Mouse (Mus musculus): ENCODE data around the gene Rc3h2. TPM values are rescaled to one million over a fixed set of nuclear protein-coding genes. Genes with fewer than 3 reads are reported as not detected.
A peak's percentile ranks its signal among the peaks of the same experiment; 100 is the strongest.

Rc3h2 gene
- polyA plus RNA-seq, 1 experiment from 2014 or later: 33.4 TPM

GRCm38 (mm10) chr2:37430593-37431464, 8.1 kb upstream of the Rc3h2 start:
- DNase-seq (ENCODE audit: low spot score) (peak; percentile 88), ATAC-seq (ENCODE audit: low FRiP score) (peak; percentile 96)
- Histone ChIP-seq H3K27me3 (ENCODE audit: control insufficient read depth, insufficient read depth, low read length) (no peaks in the 10 kb centered on the region), H3K36me3 (ENCODE audit: control insufficient read depth, insufficient read depth, low read length) (no peaks in the 10 kb centered on the region), H3K4me2 (replicated peaks; ENCODE audit: low read depth, low read length) (peak overlapping the region; percentile 79), H3K4me1 (replicated peaks; ENCODE audit: control insufficient read depth, insufficient read depth, low read length) (no peaks in the 10 kb centered on the region), H3K4me3 (ENCODE audit: low read depth, low read length) (peak overlapping the region; percentile 90), H3K9ac (ENCODE audit: low read depth, low read length) (peak overlapping the region; percentile 94), H3K27ac (ENCODE audit: low read depth, low read length) (peak overlapping the region; percentile 98), H3K9me3 (ENCODE audit: control insufficient read depth, low read length) (no peaks in the 10 kb centered on the region)
- WGBS: under 1% methylated on average over 38 of the region's 38 CpGs

GRCm38 (mm10) chr2:37423671-37424070, 968 bp upstream of the Rc3h2 start:
- Histone ChIP-seq H3K4me3 (ENCODE audit: low read depth, low read length) (no peak overlapping the region), H3K9ac (ENCODE audit: low read depth, low read length) (no peak overlapping the region), H3K27me3 (ENCODE audit: control insufficient read depth, insufficient read depth, low read length) (no peaks in the 10 kb centered on the region), H3K4me2 (replicated peaks; ENCODE audit: low read depth, low read length) (no peak overlapping the region), H3K9me3 (ENCODE audit: control insufficient read depth, low read length) (no peaks in the 10 kb centered on the region), H3K27ac (ENCODE audit: low read depth, low read length) (no peak overlapping the region), H3K4me1 (replicated peaks; ENCODE audit: control insufficient read depth, insufficient read depth, low read length) (no peaks in the 10 kb centered on the region), H3K36me3 (ENCODE audit: control insufficient read depth, insufficient read depth, low read length) (no peaks in the 10 kb centered on the region)
- DNase-seq (ENCODE audit: low spot score) (no peak), ATAC-seq (ENCODE audit: low FRiP score) (no peak)
- WGBS: 68% methylated on average over 3 of the region's 3 CpGs

- no peak for ATAC-seq (ENCODE audit: low FRiP score)
- H3K4me1 ChIP-seq (replicated peaks; ENCODE audit: control insufficient read depth, insufficient read depth, low read length): no peaks in the 10 kb centered on the region
- peak overlapping the region; percentile 59 for H3K4me2 ChIP-seq (replicated peaks; ENCODE audit: low read depth, low read length)
- WGBS: 12% methylated on average over 3 of the region's 3 CpGs
- peak overlapping the region; percentile 97 for H3K27ac ChIP-seq (ENCODE audit: low read depth, low read length)
- H3K27me3 ChIP-seq (ENCODE audit: control insufficient read depth, insufficient read depth, low read length): no peaks in the 10 kb centered on the region
- H3K9me3 ChIP-seq (ENCODE audit: control insufficient read depth, low read length): no peaks in the 10 kb centered on the region
- H3K4me3 ChIP-seq (ENCODE audit: low read depth, low read length): peak overlapping the region; percentile 95
- DNase-seq (ENCODE audit: low spot score): no peak
- peak overlapping the region; percentile 97 for H3K9ac ChIP-seq (ENCODE audit: low read depth, low read length)
- no peaks in the 10 kb centered on the region for H3K36me3 ChIP-seq (ENCODE audit: control insufficient read depth, insufficient read depth, low read length)
These were observed 800 bp downstream of the Rc3h2 start for GRCm38 (mm10) chr2:37421903-37422302.

- H3K9me3 ChIP-seq (ENCODE audit: control insufficient read depth, low read length): no peaks in the 10 kb centered on the region
- H3K4me2 ChIP-seq (replicated peaks; ENCODE audit: low read depth, low read length): no peak overlapping the region
- no peak for ATAC-seq (ENCODE audit: low FRiP score)
- no peak overlapping the region for H3K4me3 ChIP-seq (ENCODE audit: low read depth, low read length)
- no peak overlapping the region for H3K27ac ChIP-seq (ENCODE audit: low read depth, low read length)
- WGBS: 76% methylated on average over 1 of the region's 1 CpGs
- no peaks in the 10 kb centered on the region for H3K27me3 ChIP-seq (ENCODE audit: control insufficient read depth, insufficient read depth, low read length)
- H3K9ac ChIP-seq (ENCODE audit: low read depth, low read length): no peak overlapping the region
- no peak for DNase-seq (ENCODE audit: low spot score)
- H3K4me1 ChIP-seq (replicated peaks; ENCODE audit: control insufficient read depth, insufficient read depth, low read length): no peaks in the 10 kb centered on the region
- H3K36me3 ChIP-seq (ENCODE audit: control insufficient read depth, insufficient read depth, low read length): peaks cover 4% of the 10 kb centered on the region; the same call in 1 of the 2 replicates
These were observed 27.2 kb downstream of the Rc3h2 start for GRCm38 (mm10) chr2:37395539-37395938.

GRCm38 (mm10) chr2:37382921-37383320, 39.8 kb downstream of the Rc3h2 start:
- 97% methylated on average over 9 of the region's 9 CpGs for WGBS
- Histone ChIP-seq H3K4me3 (ENCODE audit: low read depth, low read length) (no peak overlapping the region), H3K27me3 (ENCODE audit: control insufficient read depth, insufficient read depth, low read length) (no peaks in the 10 kb centered on the region)

GRCm38 (mm10) chr2:37380189-37380588, 42.5 kb downstream of the Rc3h2 start:
- ATAC-seq (ENCODE audit: low FRiP score): no peak
- Histone ChIP-seq H3K4me2 (replicated peaks; ENCODE audit: low read depth, low read length) (no peak overlapping the region), H3K4me1 (replicated peaks; ENCODE audit: control insufficient read depth, insufficient read depth, low read length) (no peaks in the 10 kb centered on the region), H3K27me3 (ENCODE audit: control insufficient read depth, insufficient read depth, low read length) (no peaks in the 10 kb centered on the region), H3K27ac (ENCODE audit: low read depth, low read length) (no peak overlapping the region), H3K36me3 (ENCODE audit: control insufficient read depth, insufficient read depth, low read length) (peaks cover 8% of the 10 kb centered on the region; the same call in 1 of the 2 replicates), H3K4me3 (ENCODE audit: low read depth, low read length) (no peak overlapping the region), H3K9me3 (ENCODE audit: control insufficient read depth, low read length) (no peaks in the 10 kb centered on the region), H3K9ac (ENCODE audit: low read depth, low read length) (no peak overlapping the region)
- peak; percentile 72 for DNase-seq (ENCODE audit: low spot score)
- 72% methylated on average over 2 of the region's 2 CpGs for WGBS

More at GRCm38 (mm10) chr2:37382921-37383320, 39.8 kb downstream of the Rc3h2 start:
- no peak overlapping the region for H3K9ac ChIP-seq (ENCODE audit: low read depth, low read length)
- DNase-seq (ENCODE audit: low spot score) (no peak), ATAC-seq (ENCODE audit: low FRiP score) (no peak)
- no peak overlapping the region for H3K4me2 ChIP-seq (replicated peaks; ENCODE audit: low read depth, low read length)
- peaks cover 2% of the 10 kb centered on the region; the same call in 1 of the 2 replicates for H3K36me3 ChIP-seq (ENCODE audit: control insufficient read depth, insufficient read depth, low read length)
- no peaks in the 10 kb centered on the region for H3K9me3 ChIP-seq (ENCODE audit: control insufficient read depth, low read length)
- H3K4me1 ChIP-seq (replicated peaks; ENCODE audit: control insufficient read depth, insufficient read depth, low read length): no peaks in the 10 kb centered on the region
- H3K27ac ChIP-seq (ENCODE audit: low read depth, low read length): no peak overlapping the region

GRCm38 (mm10) chr2:37376018-37376417, 46.7 kb downstream of the Rc3h2 start:
- Histone ChIP-seq H3K36me3 (ENCODE audit: control insufficient read depth, insufficient read depth, low read length) (peaks cover 5% of the 10 kb centered on the region), H3K27me3 (ENCODE audit: control insufficient read depth, insufficient read depth, low read length) (no peaks in the 10 kb centered on the region), H3K4me1 (replicated peaks; ENCODE audit: control insufficient read depth, insufficient read depth, low read length) (no peaks in the 10 kb centered on the region), H3K9me3 (ENCODE audit: control insufficient read depth, low read length) (no peaks in the 10 kb centered on the region), H3K27ac (ENCODE audit: low read depth, low read length) (no peak overlapping the region), H3K4me2 (replicated peaks; ENCODE audit: low read depth, low read length) (no peak overlapping the region), H3K4me3 (ENCODE audit: low read depth, low read length) (no peak overlapping the region), H3K9ac (ENCODE audit: low read depth, low read length) (no peak overlapping the region)
- 92% methylated on average over 1 of the region's 1 CpGs for WGBS
- ATAC-seq (ENCODE audit: low FRiP score) (no peak), DNase-seq (ENCODE audit: low spot score) (no peak)

- WGBS: 82% methylated on average over 2 of the region's 2 CpGs
- H3K36me3 ChIP-seq (ENCODE audit: control insufficient read depth, insufficient read depth, low read length): peaks cover 2% of the 10 kb centered on the region; the same call in 1 of the 2 replicates
- ATAC-seq (ENCODE audit: low FRiP score): no peak
These were observed 52.1 kb downstream of the Rc3h2 start for GRCm38 (mm10) chr2:37370651-37371050.

GRCm38 (mm10) chr2:37359908-37360307, 62.8 kb downstream of the Rc3h2 start:
- Histone ChIP-seq H3K27me3 (ENCODE audit: control insufficient read depth, insufficient read depth, low read length) (no peaks in the 10 kb centered on the region), H3K9ac (ENCODE audit: low read depth, low read length) (no peak overlapping the region), H3K4me1 (replicated peaks; ENCODE audit: control insufficient read depth, insufficient read depth, low read length) (no peaks in the 10 kb centered on the region), H3K4me3 (ENCODE audit: low read depth, low read length) (no peak overlapping the region), H3K27ac (ENCODE audit: low read depth, low read length) (no peak overlapping the region), H3K9me3 (ENCODE audit: control insufficient read depth, low read length) (no peaks in the 10 kb centered on the region), H3K36me3 (ENCODE audit: control insufficient read depth, insufficient read depth, low read length) (0 out of 2 replicates have a peak, but pooled peaks cover 6% of the 10 kb centered on the region), H3K4me2 (replicated peaks; ENCODE audit: low read depth, low read length) (no peak overlapping the region)
- WGBS: 91% methylated on average over 2 of the region's 2 CpGs
- DNase-seq (ENCODE audit: low spot score) (no peak), ATAC-seq (ENCODE audit: low FRiP score) (no peak)

More at GRCm38 (mm10) chr2:37370651-37371050, 52.1 kb downstream of the Rc3h2 start:
- H3K27ac ChIP-seq (ENCODE audit: low read depth, low read length): no peak overlapping the region
- H3K27me3 ChIP-seq (ENCODE audit: control insufficient read depth, insufficient read depth, low read length): no peaks in the 10 kb centered on the region
- H3K9me3 ChIP-seq (ENCODE audit: control insufficient read depth, low read length): no peaks in the 10 kb centered on the region
- H3K4me1 ChIP-seq (replicated peaks; ENCODE audit: control insufficient read depth, insufficient read depth, low read length): no peaks in the 10 kb centered on the region
- H3K9ac ChIP-seq (ENCODE audit: low read depth, low read length): no peak overlapping the region
- no peak for DNase-seq (ENCODE audit: low spot score)
- no peak overlapping the region for H3K4me2 ChIP-seq (replicated peaks; ENCODE audit: low read depth, low read length)
- no peak overlapping the region for H3K4me3 ChIP-seq (ENCODE audit: low read depth, low read length)

Data from hindbrain, embryonic 11.5 days (tissue).